Mouse (Mus musculus): ENCODE measurements at regions not wholly inside any gene's neighbourhood (a gene's known extent, or its start where the extent isn't known, plus 50 kb on each side); places are given as distances from the start of the nearest gene placed in this dataset.

- TF ChIP-seq CTCF (IDR thresholded peaks at IDR 0.05; ENCODE audit: insufficient read depth, low read depth, low read length) (no peak), POLR2A (IDR thresholded peaks at IDR 0.05; ENCODE audit: insufficient read depth, low read depth, low read length) (no peak)
Observed at GRCm38 (mm10) chr9:98722885-98723284, 119.4 kb upstream of the Prr23a1 start.

Measured in olfactory bulb, adult 2 months (tissue).